Mouse (Mus musculus) frontal cortex, postnatal 36 days (tissue): ENCODE data around the gene Mlx.
"Not testable (repeated sequence)": the region's sequence is repeated elsewhere in the genome, so short reads cannot be mapped to it uniquely, and the experiment has no call there.

Source experiments
- DNase-seq, 2 experiments: peaks; one replicate each; pipeline ENCODE4 v3.0.0; 2022; ENCODE audit warnings: low spot score in 2 of 2

Gene Mlx

DNA sequence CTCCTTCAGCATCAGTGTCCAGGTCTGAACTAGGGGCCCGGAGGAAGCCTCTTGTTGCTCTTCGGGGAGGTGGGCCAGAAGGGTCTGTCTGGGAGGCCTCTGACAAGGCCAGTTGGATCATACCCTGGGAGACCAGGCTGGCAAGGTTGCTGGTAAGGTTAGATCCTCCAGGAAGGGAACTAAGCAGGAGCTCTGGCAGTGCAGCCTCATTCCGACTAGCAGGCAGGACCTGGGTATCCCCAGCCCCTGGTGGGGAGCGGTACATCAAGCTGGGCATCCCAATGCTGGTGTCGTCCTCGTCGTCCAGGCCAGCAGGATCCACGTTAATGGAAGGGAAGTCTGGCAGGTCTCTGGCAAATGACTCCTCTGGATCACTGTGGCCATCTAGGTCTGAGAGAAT lies 11.2 kb downstream of the Mlx start:
- DNase-seq: no peak

DNA sequence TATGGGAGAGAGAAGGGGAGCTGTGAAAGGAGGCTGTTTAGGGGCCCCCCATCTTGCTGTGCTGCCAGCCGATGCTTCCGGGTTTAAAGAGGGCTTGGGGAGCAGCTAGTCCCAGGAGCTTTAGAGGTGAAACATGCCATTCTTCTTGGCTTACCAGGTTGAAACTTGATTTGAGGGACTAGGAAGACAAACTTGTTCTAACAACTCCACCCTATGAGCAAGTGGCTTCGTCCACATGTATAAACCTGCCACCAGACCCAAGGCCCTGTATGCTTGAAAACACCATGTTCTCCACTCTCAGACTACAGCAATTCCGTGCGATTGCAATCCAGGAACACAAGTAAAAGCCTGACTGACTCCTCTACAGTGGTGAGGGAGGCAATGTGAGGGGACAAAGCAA lies 15.9 kb downstream of the Mlx start:
- no peak for DNase-seq

GRCm38 (mm10) chr11:101109351-101109750 lies 22.3 kb downstream of the Mlx start:
- DNase-seq: no peak

GRCm38 (mm10) chr11:101110708-101111107 lies 23.6 kb downstream of the Mlx start:
- DNase-seq: no peak

DNA sequence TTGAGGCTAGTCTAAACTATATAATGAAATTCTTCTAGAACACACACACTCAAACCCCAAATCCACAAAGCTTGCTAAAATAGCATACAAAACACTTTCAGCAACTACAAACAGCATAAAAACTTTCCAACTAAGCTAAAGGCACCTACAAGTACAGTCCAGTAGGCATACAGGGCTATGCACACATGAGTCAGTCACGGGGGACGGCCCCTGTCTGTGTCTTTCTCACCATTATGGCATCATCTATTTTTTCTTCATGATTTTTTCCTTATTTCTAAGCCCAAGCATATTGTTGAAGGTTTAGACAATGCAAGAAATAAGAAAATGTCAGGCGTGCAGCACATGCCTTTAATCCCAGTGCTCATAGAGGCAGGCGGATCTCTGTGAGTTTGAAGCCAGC lies 24.1 kb downstream of the Mlx start:
- no peak for DNase-seq

DNA sequence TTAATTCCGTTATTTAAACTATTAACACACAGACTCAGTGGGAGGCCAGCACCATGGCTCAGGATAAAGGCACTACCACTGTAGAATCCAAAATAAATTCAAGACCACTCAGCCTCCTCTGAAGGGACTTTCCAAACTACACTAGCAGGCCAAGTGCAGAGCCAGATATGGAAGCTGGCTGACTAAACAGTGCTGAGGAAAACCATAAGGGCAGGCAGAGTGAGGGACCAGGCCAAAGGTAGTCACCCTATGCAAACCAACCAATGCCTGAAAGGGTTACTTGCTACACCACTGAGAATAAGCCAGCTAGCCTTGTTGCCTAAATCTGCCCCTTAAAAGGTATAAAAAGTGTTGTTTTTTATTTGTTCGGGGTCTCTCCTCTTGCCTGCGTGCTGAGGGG lies 25.1 kb downstream of the Mlx start:
- no peak for DNase-seq

- no peak for DNase-seq
Measured at GRCm38 (mm10) chr11:101115564-101115963, 28.5 kb downstream of the Mlx start.

DNA sequence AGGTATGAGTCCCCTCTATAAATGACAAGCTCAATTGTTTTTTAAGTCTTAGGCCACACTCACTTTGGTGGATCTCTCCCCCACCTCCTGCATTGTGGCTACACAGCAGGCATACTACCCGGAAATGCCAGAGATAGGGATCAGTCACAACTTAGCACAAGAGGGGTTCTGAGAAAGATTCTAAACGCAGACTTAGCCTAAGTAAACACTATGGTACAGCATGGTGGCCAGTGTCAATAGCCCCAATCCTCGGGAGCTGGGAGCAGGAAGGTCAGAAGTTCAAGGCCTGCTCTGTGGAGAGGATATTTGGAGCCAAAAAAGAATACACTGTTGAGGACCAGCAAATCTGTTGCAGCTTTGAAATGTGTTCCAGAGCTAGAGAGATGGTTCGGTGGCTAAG lies 31.0 kb downstream of the Mlx start:
- no peak for DNase-seq

- no peak for DNase-seq
Measured at GRCm38 (mm10) chr11:101119131-101119760, 32.2 kb downstream of the Mlx start.

GRCm38 (mm10) chr11:101119761-101120544 lies 32.9 kb downstream of the Mlx start, which contains the start of the genes Retreg3 and Tubg1:
Retreg3 (minus strand) TSS chr11:101119893.
Tubg1 (plus strand) TSS chr11:101119938.
- DNase-seq: peak; percentile 99

DNA sequence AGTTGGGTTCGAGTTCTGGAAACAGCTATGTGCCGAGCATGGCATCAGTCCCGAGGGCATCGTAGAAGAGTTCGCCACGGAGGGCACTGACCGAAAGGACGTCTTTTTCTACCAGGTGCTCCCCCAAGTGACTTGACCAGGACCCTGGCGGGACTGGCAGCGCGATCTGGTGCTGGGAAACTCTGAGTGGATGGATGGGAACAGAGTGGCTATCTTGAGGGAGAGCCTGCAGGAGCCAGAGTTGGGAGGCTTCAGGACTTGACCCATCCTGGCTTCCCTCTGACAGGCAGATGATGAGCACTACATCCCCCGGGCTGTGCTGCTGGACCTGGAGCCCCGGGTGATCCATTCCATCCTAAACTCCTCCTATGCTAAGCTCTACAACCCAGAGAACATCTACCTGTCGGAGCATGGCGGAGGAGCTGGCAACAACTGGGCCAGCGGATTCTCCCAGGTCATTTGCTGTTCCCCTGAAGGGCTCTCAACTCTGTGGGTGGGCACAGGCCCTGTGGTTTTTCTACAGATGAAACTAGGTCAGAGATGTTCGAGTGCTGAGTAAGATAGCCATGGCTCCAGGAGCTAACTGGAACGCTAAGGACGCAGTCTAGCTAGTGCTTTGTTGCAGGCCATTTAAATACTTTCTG lies 33.6 kb downstream of the Mlx start:
- DNase-seq: no peak

GRCm38 (mm10) chr11:101124494-101124893 lies 37.4 kb downstream of the Mlx start:
- not testable (repeated sequence) for DNase-seq

- DNase-seq: not testable (repeated sequence)
Measured at GRCm38 (mm10) chr11:101125008-101125407, 37.9 kb downstream of the Mlx start.

- no peak for DNase-seq
Measured at GRCm38 (mm10) chr11:101127075-101127474, 40.0 kb downstream of the Mlx start.

DNA sequence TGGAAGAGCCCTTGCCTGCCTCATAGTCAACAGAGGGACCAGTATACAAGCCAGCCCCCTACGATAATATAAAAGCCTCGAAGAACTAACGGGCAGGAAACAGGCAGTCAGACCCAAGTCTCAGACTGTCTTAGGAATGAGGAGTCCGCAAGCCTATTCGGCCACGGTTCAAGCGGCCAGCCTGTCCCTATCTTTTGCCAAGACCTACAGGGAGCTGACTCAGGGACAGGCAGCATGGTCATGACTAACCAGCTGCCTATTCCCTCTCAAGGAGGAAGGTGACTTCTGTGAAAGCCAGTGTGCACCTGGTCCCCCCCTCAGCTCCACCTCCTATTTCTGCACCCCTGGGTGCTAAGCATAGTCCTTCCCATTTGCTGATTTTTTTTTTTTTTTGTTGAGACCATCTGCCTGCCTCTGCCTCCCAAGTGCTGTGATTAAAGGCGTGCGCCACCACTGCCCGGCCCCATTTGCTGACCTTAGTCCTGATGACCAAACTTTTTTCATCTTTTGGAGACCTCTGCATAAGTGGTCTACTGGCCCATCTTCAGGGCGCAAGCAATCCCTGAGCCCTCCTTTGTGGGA lies 42.0 kb downstream of the Mlx start:
- DNase-seq: no peak

DNA sequence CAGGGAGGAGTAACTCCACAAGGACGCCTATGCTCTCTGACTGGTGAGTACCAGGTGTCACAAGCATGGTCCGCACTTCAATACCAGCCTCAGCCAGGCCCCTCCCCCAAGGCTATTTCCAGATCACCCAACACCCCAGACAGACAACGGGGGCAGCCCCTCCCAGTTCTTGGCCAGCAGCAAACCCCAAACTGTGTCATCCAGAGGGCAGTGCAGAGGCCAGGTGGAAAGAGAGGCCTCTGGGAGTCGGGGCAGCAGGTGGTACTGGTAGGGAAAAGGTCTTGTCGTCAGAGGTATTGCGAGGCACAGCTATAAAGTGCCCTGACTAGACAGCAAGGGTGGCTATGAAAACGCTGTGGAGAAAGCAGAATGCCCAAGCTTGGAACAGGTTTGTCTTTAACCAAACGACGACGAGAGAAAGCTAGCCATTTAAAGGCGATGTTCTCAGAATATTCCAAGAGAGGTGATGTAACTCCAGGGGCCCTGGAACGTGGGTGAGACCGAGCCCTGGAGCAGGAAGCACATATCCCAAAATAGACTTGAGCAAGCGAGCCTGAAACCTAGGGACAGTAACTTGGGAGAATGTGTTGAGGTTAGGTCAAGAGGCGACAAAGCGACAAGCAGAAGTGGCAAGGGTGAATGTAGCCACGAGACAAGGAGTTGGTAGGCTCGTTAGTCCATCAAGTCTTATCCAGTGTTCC lies 43.1 kb downstream of the Mlx start:
- no peak for DNase-seq

DNA sequence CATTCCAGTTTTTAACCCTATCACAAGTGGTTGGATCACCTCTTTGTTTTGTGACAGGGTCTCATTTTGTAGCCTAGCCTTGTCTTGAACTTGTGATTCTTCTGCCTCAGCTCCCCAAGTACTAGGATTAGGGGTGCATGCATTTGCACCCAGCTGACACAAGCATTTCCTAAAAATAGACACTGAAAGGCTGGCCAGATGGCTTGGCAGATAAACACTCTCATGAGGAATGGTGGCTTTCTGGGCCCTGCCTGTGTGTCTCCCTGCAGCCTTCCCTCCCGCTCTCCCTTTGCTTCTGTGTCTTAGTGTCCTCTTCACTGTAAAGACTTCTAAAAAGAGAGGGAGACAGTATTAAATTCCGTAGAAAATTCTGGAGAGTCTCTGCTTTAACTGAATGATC lies 44.1 kb downstream of the Mlx start:
- DNase-seq: no peak

DNA sequence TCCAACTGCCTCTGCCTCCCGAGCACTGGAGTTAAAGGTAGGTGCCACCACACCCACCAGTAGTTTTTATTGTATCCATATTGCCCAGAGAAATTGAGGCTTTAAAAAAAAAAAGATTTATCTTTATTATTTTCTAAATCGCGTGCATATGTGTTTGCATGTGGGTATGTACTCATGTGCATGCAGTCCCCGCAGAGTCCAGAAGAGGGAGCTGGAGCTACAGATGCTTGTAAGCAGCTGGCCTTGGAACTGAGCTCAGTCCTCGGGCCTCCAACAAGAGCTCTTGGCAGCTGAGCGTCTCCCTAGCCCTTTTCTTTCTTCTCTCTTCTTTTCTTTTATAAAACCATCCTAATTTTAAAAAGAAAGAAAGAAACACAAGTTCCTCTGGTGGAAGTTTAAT lies 44.6 kb downstream of the Mlx start:
- DNase-seq: no peak

DNA sequence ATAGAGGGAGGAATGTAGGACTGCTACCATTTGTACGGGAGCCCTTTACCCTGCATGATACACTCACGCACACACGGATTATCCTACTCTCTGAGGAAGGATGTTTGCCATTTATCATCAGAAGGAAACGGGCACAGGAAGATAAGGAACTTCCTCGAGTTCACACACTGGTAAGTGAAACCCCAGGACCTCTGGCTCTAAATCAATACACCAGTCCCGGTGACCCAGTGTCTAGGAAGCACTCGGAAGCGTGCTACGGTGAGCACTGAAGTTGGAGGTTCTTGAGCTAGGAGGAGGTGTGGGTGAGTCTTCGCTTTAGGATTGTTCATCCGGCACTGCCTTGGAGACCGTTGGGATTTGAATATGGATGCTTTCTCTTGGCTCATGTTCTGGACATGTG lies 46.0 kb downstream of the Mlx start:
- DNase-seq: no peak

- DNase-seq: no peak
Measured at GRCm38 (mm10) chr11:101134217-101134865, 47.3 kb downstream of the Mlx start.

DNA sequence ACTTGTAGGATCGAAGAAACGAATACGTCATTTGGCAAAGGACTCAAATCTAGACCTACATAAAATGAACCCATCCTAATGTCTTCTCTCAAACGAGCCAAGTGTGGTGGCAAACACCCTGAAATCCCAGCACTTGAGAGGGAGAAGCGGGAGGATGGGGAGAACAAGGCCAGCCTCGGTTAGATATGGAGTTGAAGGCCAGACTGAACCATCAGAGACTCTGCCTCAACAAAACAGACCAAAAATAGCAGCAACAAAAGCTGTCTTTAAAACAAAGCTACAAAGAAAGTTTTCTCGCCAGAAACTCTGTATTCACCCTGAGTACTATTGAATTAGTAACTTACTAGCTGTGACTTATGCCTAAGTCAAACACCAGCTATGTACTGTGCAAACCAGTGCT lies 49.9 kb downstream of the Mlx start:
- no peak for DNase-seq
